Mouse (Mus musculus): ENCODE data around the gene Drc3. TPM values are rescaled to one million over a fixed set of nuclear protein-coding genes. Genes with fewer than 3 reads are reported as not detected.

Drc3 gene
- 17.7 TPM for polyA plus RNA-seq (2015; fragmentation: Illumina TruSeq; extraction: RNeasy Lipid Tissue Mini Kit (QIAGEN cat#74804); ENCODE audit: low read depth, low replicate concordance)

DNA sequence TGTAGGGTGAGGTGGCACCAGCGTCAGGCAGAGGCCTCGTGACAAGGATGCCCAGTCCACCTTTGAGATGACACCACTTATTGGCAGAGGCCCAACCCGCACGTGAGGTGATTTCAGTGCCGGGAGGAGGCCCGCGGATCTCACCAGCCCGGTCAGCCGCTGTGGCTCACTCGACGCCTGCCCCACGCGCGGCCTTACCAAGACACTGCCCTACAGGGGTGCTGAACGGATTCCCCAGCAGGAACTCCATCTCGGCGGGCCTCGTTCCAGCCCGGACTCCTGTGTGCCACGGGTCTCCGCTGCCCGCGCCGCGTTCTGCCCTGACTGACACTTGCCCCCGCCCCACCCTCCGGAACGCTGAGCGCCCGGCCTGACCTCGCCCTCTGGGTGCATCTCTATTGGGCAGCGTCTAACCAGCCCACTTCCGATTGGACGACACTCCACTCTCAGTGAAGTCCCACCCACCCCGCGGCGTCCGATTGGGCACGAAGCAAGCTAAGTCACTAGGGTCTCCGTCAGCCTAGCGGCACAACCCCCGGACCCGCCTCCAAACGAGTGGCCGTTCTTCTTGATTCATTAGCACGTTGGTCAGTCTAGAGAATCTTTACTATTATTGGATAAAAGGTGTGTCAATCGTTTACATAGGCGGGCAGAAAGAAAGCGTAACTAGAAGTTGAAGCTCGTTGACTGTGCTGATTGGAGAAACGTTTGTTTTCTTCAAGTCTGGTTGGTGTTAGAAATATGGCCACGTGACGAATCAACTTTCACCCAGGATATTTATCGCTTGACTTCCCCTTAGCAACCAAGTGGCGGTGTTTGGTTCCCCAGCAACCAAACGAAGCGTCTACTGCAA, at the start of gene Drc3, which contains the start of gene Tom1l2:
Gene Drc3, plus strand, starts transcription at position 771 of the 853 bp plus-strand sequence.
Gene Tom1l2, minus strand, starts transcription at position 347 of the 853 bp plus-strand sequence.

DNA sequence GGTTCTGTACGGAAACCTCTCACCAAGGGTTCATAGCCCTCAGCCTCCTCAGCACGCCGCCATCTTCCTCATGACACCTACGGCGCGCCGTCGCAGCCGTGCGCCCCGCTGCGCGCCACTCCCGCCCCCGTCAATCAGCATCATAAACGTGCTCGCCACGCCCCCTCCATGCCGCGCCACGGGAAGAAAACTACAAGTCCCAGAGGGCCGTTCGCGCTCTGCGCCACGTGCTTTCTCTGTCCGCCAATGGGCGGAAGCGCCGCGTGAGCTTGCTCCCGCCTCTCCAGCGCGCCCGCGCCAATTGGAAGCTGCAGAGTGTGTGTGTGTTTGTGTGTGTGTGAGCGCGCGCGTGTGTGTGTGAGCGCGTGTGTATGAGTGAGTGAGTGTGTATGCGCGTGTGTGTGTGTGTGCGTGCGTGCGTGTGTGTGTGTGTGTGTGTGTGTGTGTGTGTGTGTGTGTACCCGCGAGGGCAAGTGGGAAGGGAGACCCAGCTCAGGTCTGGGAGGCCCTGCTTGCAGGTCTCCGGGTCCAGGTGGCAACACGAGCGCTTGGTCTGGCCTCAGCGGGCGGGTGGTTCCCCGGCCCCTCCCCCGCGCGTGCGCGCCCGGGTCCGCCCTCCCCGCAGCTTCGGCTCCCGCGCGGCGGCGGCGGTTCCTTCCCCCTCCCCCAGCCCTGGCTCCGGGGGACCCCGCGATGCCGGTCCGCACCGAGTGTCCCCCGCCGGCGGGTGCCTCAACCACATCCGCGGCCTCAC, 64.0 kb downstream of the Drc3 start, which contains the start of gene Gid4:
Gene Gid4, plus strand, starts transcription at position 183 of the 754 bp plus-strand sequence.

DNA sequence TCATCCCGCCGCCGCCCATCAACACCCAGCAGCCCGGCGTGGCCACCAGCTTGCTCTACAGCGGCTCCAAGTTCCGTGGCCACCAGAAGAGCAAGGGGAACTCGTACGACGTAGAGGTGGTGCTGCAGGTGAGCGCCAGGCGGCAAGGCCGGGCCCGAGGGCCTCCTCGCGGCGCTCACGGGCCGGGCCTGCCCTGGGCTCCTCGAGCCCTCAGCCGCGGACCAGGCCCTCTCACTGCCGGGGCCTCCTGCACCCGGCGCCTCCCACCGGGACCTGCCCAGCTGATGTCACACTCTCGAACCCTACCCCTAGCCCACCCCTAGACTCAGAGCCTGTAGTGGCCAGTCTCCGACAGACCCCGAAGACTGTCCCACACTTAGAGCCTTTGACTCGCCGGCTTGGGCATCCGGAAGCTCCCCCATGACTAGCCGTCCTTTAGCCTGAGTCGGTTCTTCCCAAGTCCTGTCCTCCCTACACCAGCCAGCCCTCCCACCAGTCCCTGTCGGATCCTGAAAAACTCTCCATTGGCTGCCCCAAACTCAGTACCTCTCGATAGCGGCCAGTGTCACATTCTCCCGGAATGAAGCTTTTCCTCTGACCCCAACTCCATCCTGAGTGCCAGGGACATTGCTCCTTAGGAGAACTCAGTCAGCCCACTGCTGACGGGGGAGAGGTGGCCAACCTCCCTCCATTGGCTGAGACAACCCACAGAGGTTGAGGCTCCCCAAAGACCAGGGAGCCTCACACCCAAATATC, 64.8 kb downstream of the Drc3 start, which contains the start of gene Atpaf2:
Gene Atpaf2, minus strand, starts transcription at position 741 of the 756 bp plus-strand sequence.

Other genes starting within 250 kb of the Drc3 start
- 30.1 TPM for gene Rai1, start 248.3 kb upstream of the Drc3 start, polyA plus RNA-seq (2015; fragmentation: Illumina TruSeq; extraction: RNeasy Lipid Tissue Mini Kit (QIAGEN cat#74804); ENCODE audit: low read depth, low replicate concordance)
- 42.6 TPM for gene Srebf1, start 130.7 kb upstream of the Drc3 start, polyA plus RNA-seq (2015; fragmentation: Illumina TruSeq; extraction: RNeasy Lipid Tissue Mini Kit (QIAGEN cat#74804); ENCODE audit: low read depth, low replicate concordance)
- gene Tom1l2, start 424 bp upstream of the Drc3 start, polyA plus RNA-seq (2015; fragmentation: Illumina TruSeq; extraction: RNeasy Lipid Tissue Mini Kit (QIAGEN cat#74804); ENCODE audit: low read depth, low replicate concordance): 167 TPM
- 45.1 TPM for gene Gid4, start 63.8 kb downstream of the Drc3 start, polyA plus RNA-seq (2015; fragmentation: Illumina TruSeq; extraction: RNeasy Lipid Tissue Mini Kit (QIAGEN cat#74804); ENCODE audit: low read depth, low replicate concordance)
- 29.0 TPM for gene Atpaf2, start 65.1 kb downstream of the Drc3 start, polyA plus RNA-seq (2015; fragmentation: Illumina TruSeq; extraction: RNeasy Lipid Tissue Mini Kit (QIAGEN cat#74804); ENCODE audit: low read depth, low replicate concordance)
- gene Drg2, start 101.3 kb downstream of the Drc3 start, polyA plus RNA-seq (2015; fragmentation: Illumina TruSeq; extraction: RNeasy Lipid Tissue Mini Kit (QIAGEN cat#74804); ENCODE audit: low read depth, low replicate concordance): 66.5 TPM
- 0.10 TPM for gene Myo15, start 116.0 kb downstream of the Drc3 start, polyA plus RNA-seq (2015; fragmentation: Illumina TruSeq; extraction: RNeasy Lipid Tissue Mini Kit (QIAGEN cat#74804); ENCODE audit: low read depth, low replicate concordance)
- 25.1 TPM for gene Alkbh5, start 183.1 kb downstream of the Drc3 start, polyA plus RNA-seq (2015; fragmentation: Illumina TruSeq; extraction: RNeasy Lipid Tissue Mini Kit (QIAGEN cat#74804); ENCODE audit: low read depth, low replicate concordance)

All from brain, adult 10 weeks (tissue).